Mouse (Mus musculus) heart, embryonic 16.5 days (tissue): Measurements from ENCODE around the gene D430041D05Rik. TPM values are rescaled to one million over a fixed set of nuclear protein-coding genes. Genes with fewer than 3 reads are reported as not detected.

Experiments
- ATAC-seq: fragments of 200-750 bp; cut with Nextera tagmentation; replicated peaks from 2 replicates; pipeline ENCODE4 v1.8.0; 2017; ENCODE audit warnings: moderate number of reproducible peaks; ENCODE audit not compliant: insufficient read depth, low FRiP score; ENCODE audit errors: extremely low read depth
- H3K27ac ChIP-seq: fragments of 300-500 bp; sonication (generic); 2 replicates; pipeline ENCODE4 v1.5.1; 2014; ENCODE audit warnings: mild to moderate bottlenecking, low read length, control low read depth, moderate library complexity
- H3K27me3 ChIP-seq: fragments of 300-500 bp; sonication (generic); 2 replicates; pipeline ENCODE4 v1.6.1; 2014; ENCODE audit warnings: low read length, mixed read lengths; ENCODE audit not compliant: control insufficient read depth, insufficient read depth
- H3K36me3 ChIP-seq: fragments of 300-500 bp; sonication (generic); 2 replicates; pipeline ENCODE4 v1.6.1; 2014; ENCODE audit not compliant: control insufficient read depth, insufficient read depth
- H3K4me1 ChIP-seq: fragments of 300-500 bp; sonication (generic); 2 replicates; pipeline ENCODE4 v1.6.1; 2014; ENCODE audit warnings: low read length, mixed read lengths; ENCODE audit not compliant: control insufficient read depth, insufficient read depth
- H3K4me2 ChIP-seq: fragments of 300-500 bp; sonication (generic); 2 replicates; pipeline ENCODE4 v1.6.1; 2014; ENCODE audit warnings: low read depth, mild to moderate bottlenecking, control low read depth, low read length
- H3K4me3 ChIP-seq: fragments of 300-500 bp; sonication (generic); 2 replicates; pipeline ENCODE4 v1.5.1; 2014; ENCODE audit warnings: mild to moderate bottlenecking, control low read depth, low read length
- H3K9ac ChIP-seq: fragments of 300-500 bp; sonication (generic); 2 replicates; pipeline ENCODE4 v1.6.1; 2014; ENCODE audit warnings: low read length, control low read depth
- H3K9me3 ChIP-seq: fragments of 300-500 bp; sonication (generic); replicated peaks from 2 replicates; pipeline ENCODE4 v1.6.1; 2016; ENCODE audit warnings: low read length; ENCODE audit not compliant: control insufficient read depth
- WGBS: fragments of 180-500 bp; shearing (Covaris S2); extraction: QIAGEN DNeasy Blood & Tissue Kit; methylation state at CpG from one replicate; pipeline ENCODE4 v1.1.7; 2014; 5-methylcytosine and 5-hydroxymethylcytosine counted together
- polyA plus RNA-seq: library from polyadenylated mRNA; unstranded; fragments of >200 nt; fragmentation: Nextera tagmentation; extraction: Ambion mirVana; gene quantifications from 2 replicates; pipeline ENCODE4 v1.2.1, GENCODE M21; 2015

D430041D05Rik gene
- polyA plus RNA-seq, 1 experiment from 2014 or later: 0.20 TPM

GRCm38 (mm10) chr2:104372156-104372555 lies 38.7 kb downstream of the D430041D05Rik start:
- WGBS: 79% methylated on average over 4 of the region's 4 CpGs

DNA sequence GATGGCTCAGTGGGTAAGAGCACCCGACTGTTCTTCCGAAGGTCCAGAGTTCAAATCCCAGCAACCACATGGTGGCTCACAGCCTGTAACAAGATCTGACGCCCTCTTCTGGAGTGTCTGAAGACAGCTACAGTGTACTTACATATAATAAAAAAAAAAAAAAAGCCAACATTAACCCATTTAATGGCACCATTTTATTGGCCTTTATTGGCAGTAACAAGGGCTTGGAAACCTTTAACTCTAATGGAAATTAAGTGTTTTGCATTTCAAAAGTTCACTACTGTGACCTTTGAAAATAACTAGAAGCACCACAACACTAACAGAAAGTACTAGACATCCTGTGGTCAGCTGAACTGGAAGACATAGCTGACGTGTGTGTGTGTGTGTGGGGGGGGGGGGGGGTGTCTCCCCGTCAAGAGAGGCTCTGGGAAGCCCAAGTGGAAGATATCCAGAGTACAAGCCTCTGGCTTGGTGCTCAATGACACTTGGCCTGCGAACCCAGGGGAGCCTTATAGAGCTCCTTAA lies 39.1 kb downstream of the D430041D05Rik start:
- no peaks in the 10 kb centered on the region for H3K36me3 ChIP-seq
- no peak overlapping the region for H3K27ac ChIP-seq
- H3K4me1 ChIP-seq: no peaks in the 10 kb centered on the region
- H3K9me3 ChIP-seq: no peaks in the 10 kb centered on the region
- H3K27me3 ChIP-seq: no peaks in the 10 kb centered on the region
- no peak overlapping the region for H3K4me3 ChIP-seq
- no peak overlapping the region for H3K4me2 ChIP-seq
- no peak for ATAC-seq
- H3K9ac ChIP-seq: no peak overlapping the region
- WGBS: 74% methylated on average over 6 of the region's 6 CpGs

More at GRCm38 (mm10) chr2:104372156-104372555, 38.7 kb downstream of the D430041D05Rik start:
- Histone ChIP-seq H3K9ac (no peak overlapping the region), H3K9me3 (no peaks in the 10 kb centered on the region), H3K36me3 (no peaks in the 10 kb centered on the region), H3K4me1 (no peaks in the 10 kb centered on the region), H3K4me3 (no peak overlapping the region), H3K4me2 (no peak overlapping the region), H3K27me3 (no peaks in the 10 kb centered on the region), H3K27ac (no peak overlapping the region)
- no peak for ATAC-seq

DNA sequence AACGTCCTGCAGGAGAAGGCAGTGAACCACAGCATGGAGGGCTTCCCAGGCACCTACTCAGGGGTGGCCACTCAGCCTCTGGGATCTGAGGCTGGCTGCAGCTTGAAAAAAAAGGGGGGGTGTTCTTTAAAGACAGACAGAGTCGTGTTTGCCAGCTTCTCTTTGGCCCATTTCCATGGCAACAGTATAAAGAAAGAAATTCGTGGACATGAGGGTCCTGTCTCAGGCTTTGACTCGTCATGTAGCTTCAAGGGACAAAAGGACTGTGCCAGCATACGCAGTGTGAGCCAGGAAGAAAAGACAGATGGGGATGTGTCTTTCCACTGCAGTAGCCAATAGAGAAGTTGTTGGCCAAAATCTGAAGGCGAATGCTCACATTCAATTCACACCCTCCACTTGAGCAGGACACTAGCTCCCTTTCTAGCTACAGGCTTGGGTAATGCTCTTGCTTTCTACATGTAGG lies 42.9 kb downstream of the D430041D05Rik start:
- ATAC-seq: no peak
- no peak overlapping the region for H3K4me3 ChIP-seq
- H3K4me1 ChIP-seq: no peaks in the 10 kb centered on the region
- H3K27me3 ChIP-seq: no peaks in the 10 kb centered on the region
- no peak overlapping the region for H3K4me2 ChIP-seq
- no peak overlapping the region for H3K9ac ChIP-seq
- 32% methylated on average over 6 of the region's 6 CpGs for WGBS
- no peaks in the 10 kb centered on the region for H3K9me3 ChIP-seq
- H3K36me3 ChIP-seq: no peaks in the 10 kb centered on the region
- H3K27ac ChIP-seq: no peak overlapping the region

GRCm38 (mm10) chr2:104367291-104367690 lies 43.5 kb downstream of the D430041D05Rik start:
- no peak overlapping the region for H3K4me2 ChIP-seq
- no peak for ATAC-seq
- H3K4me3 ChIP-seq: no peak overlapping the region
- 73% methylated on average over 2 of the region's 2 CpGs for WGBS
- H3K9ac ChIP-seq: no peak overlapping the region
- H3K4me1 ChIP-seq: no peaks in the 10 kb centered on the region
- no peak overlapping the region for H3K27ac ChIP-seq
- H3K36me3 ChIP-seq: no peaks in the 10 kb centered on the region
- H3K9me3 ChIP-seq: no peaks in the 10 kb centered on the region
- H3K27me3 ChIP-seq: no peaks in the 10 kb centered on the region

GRCm38 (mm10) chr2:104359305-104359704 lies 51.5 kb downstream of the D430041D05Rik start:
- H3K9ac ChIP-seq: no peak overlapping the region
- no peaks in the 10 kb centered on the region for H3K36me3 ChIP-seq
- no peak overlapping the region for H3K4me2 ChIP-seq
- no peaks in the 10 kb centered on the region for H3K27me3 ChIP-seq
- H3K27ac ChIP-seq: no peak overlapping the region
- no peaks in the 10 kb centered on the region for H3K4me1 ChIP-seq
- ATAC-seq: no peak
- WGBS: 76% methylated on average over 3 of the region's 3 CpGs
- no peak overlapping the region for H3K4me3 ChIP-seq
- H3K9me3 ChIP-seq: no peaks in the 10 kb centered on the region

GRCm38 (mm10) chr2:104358881-104359280 lies 51.9 kb downstream of the D430041D05Rik start:
- ATAC-seq: no peak
- no peak overlapping the region for H3K9ac ChIP-seq
- no peak overlapping the region for H3K4me2 ChIP-seq
- H3K27me3 ChIP-seq: no peaks in the 10 kb centered on the region
- no peaks in the 10 kb centered on the region for H3K36me3 ChIP-seq
- H3K27ac ChIP-seq: no peak overlapping the region
- no peak overlapping the region for H3K4me3 ChIP-seq
- 82% methylated on average over 1 of the region's 1 CpGs for WGBS
- H3K4me1 ChIP-seq: no peaks in the 10 kb centered on the region
- no peaks in the 10 kb centered on the region for H3K9me3 ChIP-seq

DNA sequence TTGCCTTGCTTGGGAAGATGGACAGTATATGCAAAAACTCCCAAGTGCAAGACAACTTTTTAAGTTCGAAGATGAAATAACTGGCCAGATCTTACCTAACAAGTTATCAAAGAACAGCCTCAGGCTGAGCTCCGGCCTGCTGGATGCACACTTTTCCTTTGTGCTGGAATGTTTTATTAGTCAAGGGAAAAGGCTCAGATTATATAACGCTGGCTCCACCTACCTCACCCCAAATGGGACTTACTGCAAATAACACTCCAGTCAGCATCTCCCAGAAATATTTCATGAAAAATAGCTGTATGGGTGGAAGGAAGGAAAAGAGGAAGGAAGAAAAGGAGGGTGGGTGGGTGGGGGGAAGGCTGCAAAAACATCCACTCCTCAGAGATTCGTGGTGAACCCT lies 54.3 kb downstream of the D430041D05Rik start:
- no peaks in the 10 kb centered on the region for H3K9me3 ChIP-seq
- H3K27me3 ChIP-seq: no peaks in the 10 kb centered on the region
- no peak overlapping the region for H3K4me2 ChIP-seq
- no peaks in the 10 kb centered on the region for H3K4me1 ChIP-seq
- no peak for ATAC-seq
- no peak overlapping the region for H3K9ac ChIP-seq
- 69% methylated on average over 4 of the region's 4 CpGs for WGBS
- H3K4me3 ChIP-seq: no peak overlapping the region
- no peak overlapping the region for H3K27ac ChIP-seq
- no peaks in the 10 kb centered on the region for H3K36me3 ChIP-seq

DNA sequence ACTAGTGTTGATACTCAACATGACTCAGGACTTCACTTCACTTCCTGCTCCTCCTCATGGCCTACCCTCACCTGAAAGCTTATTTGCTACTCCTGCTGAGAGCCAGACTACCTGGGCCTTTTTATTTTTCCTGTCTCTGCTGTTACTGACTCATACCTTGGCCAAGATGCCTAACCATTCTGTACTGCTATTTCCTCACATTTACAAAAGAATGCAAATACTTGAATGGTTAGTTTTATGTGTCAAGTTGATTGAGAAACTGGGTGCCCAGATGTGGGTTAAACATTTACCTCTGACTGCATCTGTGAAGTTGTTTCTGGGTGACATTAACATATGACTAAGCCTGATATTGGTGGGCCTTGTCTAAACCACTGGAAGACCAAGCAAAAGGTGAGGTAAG lies 56.7 kb downstream of the D430041D05Rik start:
- Histone ChIP-seq H3K9me3 (no peaks in the 10 kb centered on the region), H3K4me3 (no peak overlapping the region), H3K4me2 (no peak overlapping the region), H3K27me3 (no peaks in the 10 kb centered on the region), H3K27ac (no peak overlapping the region), H3K4me1 (no peaks in the 10 kb centered on the region), H3K36me3 (no peaks in the 10 kb centered on the region), H3K9ac (no peak overlapping the region)
- no peak for ATAC-seq

DNA sequence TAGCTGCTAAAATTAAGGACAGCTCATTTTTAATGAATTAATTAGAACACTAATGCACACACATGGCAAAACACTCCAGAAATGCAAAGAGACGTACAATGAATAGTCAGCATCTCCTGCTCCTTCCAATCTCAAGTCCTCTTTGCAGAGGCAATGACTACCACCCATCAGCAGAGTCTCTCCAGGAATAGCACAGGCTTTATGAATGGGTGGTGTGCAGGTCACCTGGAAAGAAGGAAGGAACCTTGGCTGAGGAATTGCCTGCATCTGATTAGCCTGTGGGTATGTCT lies 58.7 kb downstream of the D430041D05Rik start:
- Histone ChIP-seq H3K4me1 (no peaks in the 10 kb centered on the region), H3K27me3 (no peaks in the 10 kb centered on the region), H3K4me2 (no peak overlapping the region), H3K36me3 (no peaks in the 10 kb centered on the region), H3K27ac (no peak overlapping the region), H3K9me3 (no peaks in the 10 kb centered on the region), H3K4me3 (no peak overlapping the region), H3K9ac (no peak overlapping the region)
- no peak for ATAC-seq
- WGBS: 88% methylated on average over 1 of the region's 1 CpGs
